Mouse (Mus musculus) kidney, postnatal 0 days (tissue): Measurements from ENCODE around the gene Mrpl40. TPM values are rescaled to one million over a fixed set of nuclear protein-coding genes. Genes with fewer than 3 reads are reported as not detected.
"Not testable (repeated sequence)": the region's sequence is repeated elsewhere in the genome, so short reads cannot be mapped to it uniquely, and the experiment has no call there.

Source experiments
- ATAC-seq: fragments of 200-750 bp; cut with Nextera tagmentation; replicated peaks from 2 replicates; pipeline ENCODE4 v1.8.0; 2017; ENCODE audit warnings: low read depth, moderate number of reproducible peaks, moderate TSS enrichment, moderate library complexity; ENCODE audit not compliant: low FRiP score
- DNase-seq: peaks from one replicate; pipeline ENCODE4 v3.0.0-alpha.2; 2016; ENCODE audit warnings: low spot score
- H3K27ac ChIP-seq: fragments of 300-500 bp; sonication (generic); 2 replicates; pipeline ENCODE4 v1.5.1; 2014; ENCODE audit warnings: mild to moderate bottlenecking
- H3K27me3 ChIP-seq: fragments of 300-500 bp; sonication (generic); 2 replicates; pipeline ENCODE4 v1.6.1; 2014; ENCODE audit warnings: low read length, mixed read lengths; ENCODE audit not compliant: insufficient read depth
- H3K36me3 ChIP-seq: fragments of 300-500 bp; sonication (generic); 2 replicates; pipeline ENCODE4 v1.6.1; 2014; ENCODE audit warnings: low read length, mixed read lengths; ENCODE audit not compliant: insufficient read depth
- H3K4me1 ChIP-seq: fragments of 300-500 bp; sonication (generic); replicated peaks from 2 replicates; pipeline ENCODE4 v1.6.1; 2014; ENCODE audit warnings: antibody characterized with exemption, low read length, mixed read lengths; ENCODE audit not compliant: insufficient read depth
- H3K4me2 ChIP-seq: fragments of 300-500 bp; sonication (generic); 2 replicates; pipeline ENCODE4 v1.6.1; 2014; ENCODE audit warnings: mild to moderate bottlenecking, low read length, moderate library complexity, mixed read lengths
- H3K4me3 ChIP-seq: fragments of 300-500 bp; sonication (generic); replicated peaks from 2 replicates; pipeline ENCODE4 v1.5.1; 2014; ENCODE audit warnings: low read depth, low read length
- H3K9ac ChIP-seq: fragments of 300-500 bp; sonication (generic); 2 replicates; pipeline ENCODE4 v1.6.1; 2014; ENCODE audit warnings: low read depth, low read length
- H3K9me3 ChIP-seq: fragments of 300-500 bp; sonication (generic); replicated peaks from 2 replicates; pipeline ENCODE4 v1.6.1; 2016; ENCODE audit warnings: low read length, inconsistent platforms, mixed read lengths
- CTCF ChIP-seq: IDR thresholded peaks from 2 replicates; pipeline ENCODE4 v1.5.1; 2016; ENCODE audit warnings: antibody characterized with exemption, low read depth, mild to moderate bottlenecking, moderate library complexity
- WGBS: fragments of 180-500 bp; shearing (Covaris S2); extraction: QIAGEN DNeasy Blood & Tissue Kit; methylation state at CpG from one replicate; pipeline ENCODE4 v1.1.7; 2014; 5-methylcytosine and 5-hydroxymethylcytosine counted together
- polyA plus RNA-seq: library from polyadenylated mRNA; unstranded; fragments of >200 nt; fragmentation: Nextera tagmentation; extraction: Ambion mirVana; gene quantifications from 2 replicates; pipeline ENCODE4 v1.2.1, GENCODE M21; 2015

The Mrpl40 gene
- polyA plus RNA-seq, 1 experiment from 2014 or later, result 89.9 TPM

GRCm38 (mm10) chr16:18860186-18860585 is 16.5 kb downstream of the Mrpl40 start:
- Histone ChIP-seq H3K9ac (no peak overlapping the region), H3K4me3 (no peak overlapping the region), H3K4me2 (no peak overlapping the region), H3K9me3 (no peaks in the 10 kb centered on the region), H3K27me3 (no peaks in the 10 kb centered on the region), H3K4me1 (no peaks in the 10 kb centered on the region), H3K27ac (no peak overlapping the region), H3K36me3 (no peaks in the 10 kb centered on the region)
- peak; percentile 74 for ATAC-seq
- TF ChIP-seq CTCF, result no peak
- 63% methylated on average over 1 of the region's 1 CpGs for WGBS
- DNase-seq, result peak; percentile 8

DNA sequence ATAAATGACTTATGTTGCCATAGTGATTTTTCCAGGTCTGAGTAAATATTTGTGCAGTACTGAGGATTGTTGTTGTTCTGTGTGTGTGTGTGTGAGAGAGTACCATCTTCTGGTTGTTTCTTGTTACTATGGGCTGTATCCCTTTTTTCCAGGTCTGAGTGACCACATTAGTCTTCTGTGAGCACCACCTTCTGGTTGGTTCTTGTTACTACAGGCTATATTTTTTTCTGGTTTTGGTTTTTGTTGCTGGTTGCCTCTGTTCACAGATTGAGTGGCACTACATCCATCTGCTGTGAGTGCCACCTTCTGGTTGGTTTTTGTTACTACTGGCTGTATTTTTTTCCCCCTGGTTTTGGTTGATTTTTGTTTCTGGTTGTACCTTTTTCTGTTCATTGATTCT is 18.1 kb downstream of the Mrpl40 start:
- no peak overlapping the region for H3K4me3 ChIP-seq
- no peak overlapping the region for H3K4me2 ChIP-seq
- no peak overlapping the region for H3K9ac ChIP-seq
- no peak overlapping the region for H3K27ac ChIP-seq
- H3K27me3 ChIP-seq, result no peaks in the 10 kb centered on the region
- ATAC-seq (no peak; the same call in 1 of the 2 replicates), DNase-seq (peak; percentile 72)
- H3K36me3 ChIP-seq, result no peaks in the 10 kb centered on the region
- no peaks in the 10 kb centered on the region for H3K9me3 ChIP-seq
- TF ChIP-seq CTCF, result peak; percentile 67
- no peaks in the 10 kb centered on the region for H3K4me1 ChIP-seq

GRCm38 (mm10) chr16:18849521-18850190 is 27.0 kb downstream of the Mrpl40 start:
- H3K36me3 ChIP-seq, DNase-seq, H3K9me3 ChIP-seq, H3K27ac ChIP-seq, H3K4me3 ChIP-seq, H3K4me2 ChIP-seq, H3K4me1 ChIP-seq, H3K9ac ChIP-seq, ATAC-seq, H3K27me3 ChIP-seq: not testable (repeated sequence)
- WGBS, result 89% methylated on average over 15 of the region's 17 CpGs

DNA sequence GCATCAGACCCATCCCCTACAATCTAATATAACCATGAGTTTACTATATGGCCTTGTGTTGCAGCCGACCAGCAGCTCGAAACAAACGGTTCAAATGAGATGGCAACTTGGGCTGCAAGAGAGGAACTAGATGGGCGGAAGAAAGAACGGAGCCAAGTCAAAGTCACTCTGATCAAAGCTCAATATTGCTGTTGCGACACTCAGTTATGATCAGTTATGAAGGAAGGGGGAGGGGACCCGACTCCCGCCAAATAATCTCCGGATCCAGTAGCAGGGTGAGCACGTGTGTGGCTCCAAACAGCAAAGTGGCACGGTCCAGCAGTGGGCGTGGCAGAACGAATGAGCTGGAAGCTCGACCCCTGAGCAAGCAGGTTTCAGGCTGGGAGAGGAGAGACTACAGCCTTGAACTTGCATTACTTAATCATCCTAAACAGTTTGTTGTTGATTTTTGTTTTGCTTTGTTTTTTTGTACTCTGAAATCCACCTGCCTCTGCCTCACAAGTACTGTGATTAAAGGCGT is 30.3 kb downstream of the Mrpl40 start:
- Histone ChIP-seq H3K36me3 (no peaks in the 10 kb centered on the region), H3K27ac (no peak overlapping the region), H3K4me1 (no peaks in the 10 kb centered on the region), H3K9ac (no peak overlapping the region), H3K9me3 (no peaks in the 10 kb centered on the region), H3K4me3 (no peak overlapping the region), H3K27me3 (no peaks in the 10 kb centered on the region), H3K4me2 (no peak overlapping the region)
- WGBS, result 90% methylated on average over 15 of the region's 15 CpGs
- no peak for TF ChIP-seq CTCF
- ATAC-seq, result no peak
- no peak for DNase-seq

DNA sequence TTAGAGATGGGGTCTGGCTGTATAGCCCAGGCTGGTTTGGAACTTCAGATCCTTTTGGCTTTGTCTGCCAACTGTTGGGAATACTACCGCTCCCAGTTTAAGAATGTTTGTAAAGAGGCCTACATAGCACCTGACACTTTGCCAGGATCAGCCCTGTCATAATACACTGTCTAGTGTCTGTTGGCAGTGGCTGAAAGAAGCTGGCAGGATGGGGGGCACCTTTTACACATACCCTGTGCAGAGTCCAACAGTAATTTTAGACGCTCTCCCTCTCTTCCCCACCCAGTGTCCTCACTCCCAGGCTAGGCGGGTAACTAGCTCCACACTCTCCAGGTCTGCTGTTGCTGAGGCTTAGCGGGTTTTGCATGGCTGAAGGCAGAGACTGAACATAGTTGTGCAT is 38.3 kb downstream of the Mrpl40 start:
- no peak for TF ChIP-seq CTCF
- H3K27me3 ChIP-seq, result no peaks in the 10 kb centered on the region
- H3K4me3 ChIP-seq, result no peak overlapping the region
- H3K4me1 ChIP-seq, result 0 out of 2 replicates have a peak, but pooled peaks cover 4% of the 10 kb centered on the region
- 0 out of 2 replicates have a peak, but pooled peaks cover 19% of the 10 kb centered on the region for H3K36me3 ChIP-seq
- ATAC-seq (no peak), DNase-seq (no peak)
- no peak overlapping the region for H3K27ac ChIP-seq
- 97% methylated on average over 4 of the region's 4 CpGs for whole genome bisulfite sequencing
- H3K9me3 ChIP-seq, result no peaks in the 10 kb centered on the region
- no peak overlapping the region for H3K9ac ChIP-seq
- H3K4me2 ChIP-seq, result no peak overlapping the region

- H3K9ac ChIP-seq, result peak within 1 kb of the TSS; percentile 82
- ATAC-seq (peak; percentile 99), DNase-seq (peak; percentile 89)
- no peaks in the 10 kb centered on the region for H3K27me3 ChIP-seq
- H3K36me3 ChIP-seq, result peaks cover 22% of the 10 kb centered on the region; the same call in 1 of the 2 replicates
- peak within 1 kb of the TSS; percentile 85 for H3K27ac ChIP-seq
- TF ChIP-seq CTCF, result no peak
- 0 out of 2 replicates have a peak, but pooled peaks cover 4% of the 10 kb centered on the region for H3K4me1 ChIP-seq
- WGBS, result under 1% methylated on average over 46 of the region's 46 CpGs
- H3K4me3 ChIP-seq, result peak within 1 kb of the TSS; percentile 93
- H3K4me2 ChIP-seq, result peak within 1 kb of the TSS; percentile 75
- H3K9me3 ChIP-seq, result no peaks in the 10 kb centered on the region
Observed at GRCm38 (mm10) chr16:18836468-18837208, 40.0 kb downstream of the Mrpl40 start, which contains the start of the genes 2510002D24Rik and Gm28539. 2510002D24Rik (plus strand) TSS chr16:18836578. Gm28539 (plus strand) TSS chr16:18836584.
